Mouse (Mus musculus): ENCODE results near the gene Gm27027.

Gm27027 gene

GRCm38 (mm10) chr2:93955886-93956285, 40.3 kb downstream of the Gm27027 start:
- Histone ChIP-seq H3K4me1 (replicated peaks; ENCODE audit: low read depth, low read length) (peaks cover 32% of the 10 kb centered on the region), H3K27me3 (ENCODE audit: insufficient read depth, low read length) (peaks cover 84% of the 10 kb centered on the region), H3K36me3 (ENCODE audit: insufficient read depth, low read length) (no peaks in the 10 kb centered on the region), H3K4me3 (replicated peaks; ENCODE audit: low read length) (peak overlapping the region; percentile 77), H3K9me3 (ENCODE audit: low read length) (peaks cover 6% of the 10 kb centered on the region)
- TF ChIP-seq CTCF (conservative IDR thresholded peaks at IDR 0.05; ENCODE audit: low read length), result no peak
- TF ChIP-seq NANOG (IDR thresholded peaks at IDR 0.05; ENCODE audit: borderline replicate concordance, low read length), result no peak
- TF ChIP-seq POU5F1 (IDR thresholded peaks at IDR 0.05; ENCODE audit: borderline replicate concordance, low read length), result no peak

GRCm38 (mm10) chr2:93954781-93955578, 41.2 kb downstream of the Gm27027 start:
- Histone ChIP-seq H3K4me1 (replicated peaks; ENCODE audit: low read depth, low read length) (peaks cover 32% of the 10 kb centered on the region), H3K36me3 (ENCODE audit: insufficient read depth, low read length) (no peaks in the 10 kb centered on the region), H3K27me3 (ENCODE audit: insufficient read depth, low read length) (peaks cover 85% of the 10 kb centered on the region), H3K4me3 (replicated peaks; ENCODE audit: low read length) (peak overlapping the region; percentile 77), H3K9me3 (ENCODE audit: low read length) (peaks cover 6% of the 10 kb centered on the region)
- TF ChIP-seq NANOG (IDR thresholded peaks at IDR 0.05; ENCODE audit: borderline replicate concordance, low read length), result no peak
- no peak for TF ChIP-seq CTCF (conservative IDR thresholded peaks at IDR 0.05; ENCODE audit: low read length)

- Histone ChIP-seq H3K36me3 (ENCODE audit: insufficient read depth, low read length) (no peaks in the 10 kb centered on the region), H3K27me3 (ENCODE audit: insufficient read depth, low read length) (peaks cover 79% of the 10 kb centered on the region), H3K4me3 (replicated peaks; ENCODE audit: low read length) (no peak overlapping the region), H3K9me3 (ENCODE audit: low read length) (peaks cover 6% of the 10 kb centered on the region), H3K4me1 (replicated peaks; ENCODE audit: low read depth, low read length) (peaks cover 32% of the 10 kb centered on the region)
- no peak for TF ChIP-seq NANOG (IDR thresholded peaks at IDR 0.05; ENCODE audit: borderline replicate concordance, low read length)
- TF ChIP-seq CTCF (conservative IDR thresholded peaks at IDR 0.05; ENCODE audit: low read length), result no peak
Observed at GRCm38 (mm10) chr2:93953726-93954125, 42.4 kb downstream of the Gm27027 start.

- Histone ChIP-seq H3K9me3 (ENCODE audit: low read length) (peaks cover 18% of the 10 kb centered on the region), H3K36me3 (ENCODE audit: insufficient read depth, low read length) (no peaks in the 10 kb centered on the region), H3K4me1 (replicated peaks; ENCODE audit: low read depth, low read length) (peaks cover 19% of the 10 kb centered on the region), H3K27me3 (ENCODE audit: insufficient read depth, low read length) (peaks cover 16% of the 10 kb centered on the region), H3K4me3 (replicated peaks; ENCODE audit: low read length) (no peak overlapping the region)
- TF ChIP-seq NANOG (IDR thresholded peaks at IDR 0.05; ENCODE audit: borderline replicate concordance, low read length), result no peak
- TF ChIP-seq CTCF (conservative IDR thresholded peaks at IDR 0.05; ENCODE audit: low read length), result no peak
- TF ChIP-seq POU5F1 (IDR thresholded peaks at IDR 0.05; ENCODE audit: borderline replicate concordance, low read length), result no peak
Observed at GRCm38 (mm10) chr2:93946976-93947375, 49.2 kb downstream of the Gm27027 start.

- Histone ChIP-seq H3K27me3 (ENCODE audit: insufficient read depth, low read length) (0 out of 2 replicates have a peak, but pooled peaks cover 2% of the 10 kb centered on the region), H3K36me3 (ENCODE audit: insufficient read depth, low read length) (no peaks in the 10 kb centered on the region), H3K9me3 (ENCODE audit: low read length) (peaks cover 24% of the 10 kb centered on the region), H3K4me1 (replicated peaks; ENCODE audit: low read depth, low read length) (peaks cover 24% of the 10 kb centered on the region), H3K4me3 (replicated peaks; ENCODE audit: low read length) (no peak overlapping the region)
- TF ChIP-seq NANOG (IDR thresholded peaks at IDR 0.05; ENCODE audit: borderline replicate concordance, low read length), result no peak
- TF ChIP-seq POU5F1 (IDR thresholded peaks at IDR 0.05; ENCODE audit: borderline replicate concordance, low read length), result no peak
- TF ChIP-seq CTCF (conservative IDR thresholded peaks at IDR 0.05; ENCODE audit: low read length), result no peak
Observed at GRCm38 (mm10) chr2:93944855-93945254, 51.3 kb downstream of the Gm27027 start.

- Histone ChIP-seq H3K4me3 (replicated peaks; ENCODE audit: low read length) (no peak overlapping the region), H3K36me3 (ENCODE audit: insufficient read depth, low read length) (no peaks in the 10 kb centered on the region), H3K9me3 (ENCODE audit: low read length) (peaks cover 28% of the 10 kb centered on the region), H3K4me1 (replicated peaks; ENCODE audit: low read depth, low read length) (peaks cover 24% of the 10 kb centered on the region), H3K27me3 (ENCODE audit: insufficient read depth, low read length) (no peaks in the 10 kb centered on the region)
- TF ChIP-seq CTCF (conservative IDR thresholded peaks at IDR 0.05; ENCODE audit: low read length), result peak; percentile 78
- no peak for TF ChIP-seq POU5F1 (IDR thresholded peaks at IDR 0.05; ENCODE audit: borderline replicate concordance, low read length)
Observed at GRCm38 (mm10) chr2:93944099-93944498, 52.1 kb downstream of the Gm27027 start.

- TF ChIP-seq POU5F1 (IDR thresholded peaks at IDR 0.05; ENCODE audit: borderline replicate concordance, low read length) (no peak), NANOG (IDR thresholded peaks at IDR 0.05; ENCODE audit: borderline replicate concordance, low read length) (no peak), CTCF (conservative IDR thresholded peaks at IDR 0.05; ENCODE audit: low read length) (no peak)
- Histone ChIP-seq H3K4me3 (replicated peaks; ENCODE audit: low read length) (no peak overlapping the region), H3K36me3 (ENCODE audit: insufficient read depth, low read length) (no peaks in the 10 kb centered on the region), H3K27me3 (ENCODE audit: insufficient read depth, low read length) (no peaks in the 10 kb centered on the region), H3K4me1 (replicated peaks; ENCODE audit: low read depth, low read length) (peaks cover 24% of the 10 kb centered on the region), H3K9me3 (ENCODE audit: low read length) (peaks cover 35% of the 10 kb centered on the region)
Observed at GRCm38 (mm10) chr2:93941670-93942069, 54.5 kb downstream of the Gm27027 start.

GRCm38 (mm10) chr2:93938534-93938933, 57.6 kb downstream of the Gm27027 start:
- TF ChIP-seq POU5F1 (IDR thresholded peaks at IDR 0.05; ENCODE audit: borderline replicate concordance, low read length) (no peak), CTCF (conservative IDR thresholded peaks at IDR 0.05; ENCODE audit: low read length) (no peak), NANOG (IDR thresholded peaks at IDR 0.05; ENCODE audit: borderline replicate concordance, low read length) (no peak)

GRCm38 (mm10) chr2:93928866-93929265, 67.3 kb downstream of the Gm27027 start:
- no peaks in the 10 kb centered on the region for H3K36me3 ChIP-seq (ENCODE audit: insufficient read depth, low read length)
- H3K27me3 ChIP-seq (ENCODE audit: insufficient read depth, low read length), result no peaks in the 10 kb centered on the region
- peak overlapping the region; percentile 58 for H3K4me3 ChIP-seq (replicated peaks; ENCODE audit: low read length)
- H3K4me1 ChIP-seq (replicated peaks; ENCODE audit: low read depth, low read length), result peaks cover 94% of the 10 kb centered on the region
- no peaks in the 10 kb centered on the region for H3K9me3 ChIP-seq (ENCODE audit: low read length)
- no peak for TF ChIP-seq NANOG (IDR thresholded peaks at IDR 0.05; ENCODE audit: borderline replicate concordance, low read length)
- no peak for TF ChIP-seq POU5F1 (IDR thresholded peaks at IDR 0.05; ENCODE audit: borderline replicate concordance, low read length)
- no peak for TF ChIP-seq CTCF (conservative IDR thresholded peaks at IDR 0.05; ENCODE audit: low read length)

More at GRCm38 (mm10) chr2:93938534-93938933, 57.6 kb downstream of the Gm27027 start:
- Histone ChIP-seq H3K36me3 (ENCODE audit: insufficient read depth, low read length) (no peaks in the 10 kb centered on the region), H3K27me3 (ENCODE audit: insufficient read depth, low read length) (no peaks in the 10 kb centered on the region), H3K9me3 (ENCODE audit: low read length) (peaks cover 29% of the 10 kb centered on the region), H3K4me3 (replicated peaks; ENCODE audit: low read length) (no peak overlapping the region), H3K4me1 (replicated peaks; ENCODE audit: low read depth, low read length) (peaks cover 20% of the 10 kb centered on the region)
